In genomic region chr9:46256658-46257385, GRCm38 (mm10) we compare ENCODE assay signal across 25 mouse cellular contexts. TPM values are rescaled to one million over a fixed set of nuclear protein-coding genes. Genes with fewer than 3 reads are reported as not detected.
DNase-seq lines count a peak whose midpoint lies in the region; ATAC-seq and TF ChIP-seq lines count a peak whose summit lies in the region.
"Had no signal": no experiment of that assay in that cellular context is flagged by ENCODE, and none has a peak within 500 bp of the region (broad histone marks: within the 10 kb centered on the region; RNA-seq: fewer than 3 reads in every experiment).

No protein-coding gene starts in this region.

- no peaks in the 10 kb centered on the region for H3K4me1 ChIP-seq in heart, embryonic 15.5 days (replicated peaks)
- 0 out of 2 replicates have a peak, but pooled peaks cover 2% of the 10 kb centered on the region for H3K4me1 ChIP-seq in lung, adult 2 months (ENCODE audit: control insufficient read depth, insufficient read depth, low read length)
- peaks cover 20% of the 10 kb centered on the region for H3K4me1 ChIP-seq in bone marrow macrophage, adult 2 months (ENCODE audit: control insufficient read depth, insufficient read depth, low read length)
- H3K4me1 ChIP-seq: embryonic facial prominence, embryonic 12.5 days; forebrain, embryonic 15.5 days; limb, embryonic 12.5 days; neural tube, embryonic 15.5 days had no signal

- TF ChIP-seq POLR2A in lung, adult 2 months (IDR thresholded peaks at IDR 0.05; ENCODE audit: borderline replicate concordance, extremely low read depth, low read depth, low read length), result no peak
- no peak for TF ChIP-seq POLR2A in bone marrow macrophage, adult 2 months (IDR thresholded peaks at IDR 0.05; ENCODE audit: borderline replicate concordance, low read depth, low read length)

- no peak overlapping the region for H3K4me3 ChIP-seq in heart, embryonic 15.5 days
- H3K4me3 ChIP-seq in lung, adult 2 months (replicated peaks; ENCODE audit: extremely low read depth, low read depth, low read length), result no peak overlapping the region
- H3K4me3 ChIP-seq in bone marrow macrophage, adult 2 months (ENCODE audit: insufficient read depth, low read length), result peak overlapping the region; percentile 19; the same call in 1 of the 2 replicates
- H3K4me3 ChIP-seq: embryonic facial prominence, embryonic 12.5 days; forebrain, embryonic 15.5 days; gastrocnemius, adult 2 months; limb, embryonic 12.5 days; neural tube, embryonic 15.5 days had no signal

- 76% methylated on average over 10 of the region's 10 CpGs for WGBS in heart, embryonic 15.5 days
- WGBS in lung, adult 2 months, result 80% methylated on average over 10 of the region's 10 CpGs

- TF ChIP-seq CTCF in lung, adult 2 months (IDR thresholded peaks at IDR 0.05; ENCODE audit: insufficient read depth, low read length), result no peak
- TF ChIP-seq CTCF in bone marrow macrophage, adult 2 months (IDR thresholded peaks at IDR 0.05; ENCODE audit: low read depth, low read length), result no peak

- H3K9me3 ChIP-seq in heart, embryonic 15.5 days (replicated peaks), result no peaks in the 10 kb centered on the region
- H3K9me3 ChIP-seq: embryonic facial prominence, embryonic 12.5 days; forebrain, embryonic 15.5 days; limb, embryonic 12.5 days; neural tube, embryonic 15.5 days had no signal

- H3K27me3 ChIP-seq in heart, embryonic 15.5 days, result no peaks in the 10 kb centered on the region
- H3K27me3 ChIP-seq: forebrain, embryonic 15.5 days; neural tube, embryonic 15.5 days had no signal

- DNase-seq in heart, adult 8-10 months (ENCODE audit: low spot score), result no peak
- peak; percentile 19 for DNase-seq in lung, postnatal 36 days
- no peak for DNase-seq in lung, adult 2 months
- no peak for DNase-seq in urinary bladder, postnatal 36 days (ENCODE audit: low spot score in 2 of 2)
- no peak for DNase-seq in frontal cortex, postnatal 10 days (ENCODE audit: low spot score in 2 of 2)
- DNase-seq: cerebellum, adult 18-20 months; gastrocnemius, adult 2 months; kidney, adult 18-20 months; kidney, postnatal 14 days; thymus, postnatal 14 days had no signal

- H3K4me2 ChIP-seq in heart, embryonic 15.5 days, result no peak overlapping the region
- H3K4me2 ChIP-seq: embryonic facial prominence, embryonic 12.5 days; forebrain, embryonic 15.5 days; limb, embryonic 12.5 days; lung, embryonic 14.5 days; neural tube, embryonic 15.5 days had no signal

- H3K27ac ChIP-seq in heart, embryonic 15.5 days, result 0 out of 2 replicates have a peak overlapping the region, but pooled peaks have one; percentile 5
- 0 out of 2 replicates have a peak overlapping the region, but pooled peaks have one; percentile 15 for H3K27ac ChIP-seq in bone marrow macrophage, adult 2 months (ENCODE audit: insufficient read depth, low read depth, low read length)
- H3K27ac ChIP-seq: embryonic facial prominence, embryonic 12.5 days; forebrain, embryonic 15.5 days; gastrocnemius, adult 2 months; limb, embryonic 12.5 days; neural tube, embryonic 15.5 days; stomach, postnatal 0 days had no signal

- no peak overlapping the region for H3K9ac ChIP-seq in heart, embryonic 15.5 days
- H3K9ac ChIP-seq: embryonic facial prominence, embryonic 12.5 days; forebrain, embryonic 15.5 days; limb, embryonic 12.5 days; lung, embryonic 14.5 days; neural tube, embryonic 15.5 days had no signal

- no peaks in the 10 kb centered on the region for H3K36me3 ChIP-seq in heart, embryonic 15.5 days
- H3K36me3 ChIP-seq: embryonic facial prominence, embryonic 12.5 days; forebrain, embryonic 15.5 days; limb, embryonic 12.5 days; neural tube, embryonic 15.5 days had no signal

- no peak for ATAC-seq in heart, embryonic 15.5 days (replicated peaks; ENCODE audit: insufficient number of reproducible peaks, insufficient read depth, low FRiP score, low read depth)
- ATAC-seq in neutrophil, adult 5-6 weeks (ENCODE audit: extremely low read depth, insufficient number of reproducible peaks, low FRiP score, poor library complexity, severe bottlenecking), result peak; percentile 52; the same call in 1 of the 2 replicates
- ATAC-seq: CD4-positive, CD25-positive, alpha-beta regulatory T cell, adult 4 months; forebrain, embryonic 15.5 days had no signal

RNA-seq across cellular contexts. Expression of gene Apoa5, which starts 11.6 kb away (rescaled TPM):
- polyA plus RNA-seq in heart, embryonic 15.5 days (2015; fragmentation: Nextera tagmentation; extraction: Ambion mirVana), result not detected in 2 replicates
- not detected for total RNA-seq in heart, adult 8-10 months (2022)
- polyA plus RNA-seq in lung, adult 2 months (2012; rRNA removed), result 0.25 and 0.67 TPM in 2 replicates
- polyA plus RNA-seq in bone marrow macrophage, adult 2 months (2012; ENCODE audit: insufficient read depth, insufficient read length, missing spikeins), result not detected in 2 replicates
- total RNA-seq in neutrophil, adult 5-6 weeks (2017), result not detected in 2 replicates
- total RNA-seq: common myeloid progenitor, adult 5-6 weeks; gastrocnemius, adult 2 months; granulocyte monocyte progenitor cell, adult 5-6 weeks; heart, postnatal 4 days; layer of hippocampus, adult 8-10 months; megakaryocyte-erythroid progenitor cell, adult 5-6 weeks had no signal
- polyA plus RNA-seq: CD4-positive, CD25-positive, alpha-beta regulatory T cell, adult 4 months; embryonic facial prominence, embryonic 12.5 days; forebrain, embryonic 15.5 days; lung, embryonic 14.5 days; neural tube, embryonic 15.5 days had no signal

RNA-seq across cellular contexts. Expression of gene Zpr1, which starts 16.0 kb away (rescaled TPM):
- 32.8 and 39.6 TPM in 2 replicates for polyA plus RNA-seq in heart, embryonic 15.5 days (2015; fragmentation: Nextera tagmentation; extraction: Ambion mirVana)
- 10 to 100 TPM; 18.3 to 25.1 (median 20.9) TPM for total RNA-seq in heart, adult 8-10 months (2022)
- 15.4 and 16.2 TPM in 2 replicates for polyA plus RNA-seq in lung, adult 2 months (2012; rRNA removed)
- 35.5 and 41.6 TPM in 2 replicates for polyA plus RNA-seq in bone marrow macrophage, adult 2 months (2012; ENCODE audit: insufficient read depth, insufficient read length, missing spikeins)
- total RNA-seq in neutrophil, adult 5-6 weeks (2017), result 37.8 and 49.3 TPM in 2 replicates

RNA-seq across cellular contexts. Expression of gene Apoa4, which starts 16.3 kb away (rescaled TPM):
- polyA plus RNA-seq in heart, embryonic 15.5 days (2015; fragmentation: Nextera tagmentation; extraction: Ambion mirVana), result 0.13 TPM in 1 of 2 replicates, not detected in the other
- not detected for total RNA-seq in heart, adult 8-10 months (2022)
- polyA plus RNA-seq in lung, adult 2 months (2012; rRNA removed), result 0.09 and 0.30 TPM in 2 replicates
- polyA plus RNA-seq in bone marrow macrophage, adult 2 months (2012; ENCODE audit: insufficient read depth, insufficient read length, missing spikeins), result not detected in 2 replicates
- total RNA-seq in neutrophil, adult 5-6 weeks (2017), result not detected in 2 replicates
- total RNA-seq: common myeloid progenitor, adult 5-6 weeks; gastrocnemius, adult 2 months; granulocyte monocyte progenitor cell, adult 5-6 weeks; heart, postnatal 4 days; layer of hippocampus, adult 8-10 months; megakaryocyte-erythroid progenitor cell, adult 5-6 weeks had no signal
- polyA plus RNA-seq: CD4-positive, CD25-positive, alpha-beta regulatory T cell, adult 4 months; embryonic facial prominence, embryonic 12.5 days; forebrain, embryonic 15.5 days; limb, embryonic 12.5 days; lung, embryonic 14.5 days; neural tube, embryonic 15.5 days had no signal

RNA-seq across cellular contexts. Expression of gene Apoc3, which starts 21.4 kb away (rescaled TPM):
- polyA plus RNA-seq in heart, embryonic 15.5 days (2015; fragmentation: Nextera tagmentation; extraction: Ambion mirVana), result 0.36 TPM in 1 of 2 replicates, not detected in the other
- total RNA-seq in heart, adult 8-10 months (2022), result not detected
- 1.8 and 2.6 TPM in 2 replicates for polyA plus RNA-seq in lung, adult 2 months (2012; rRNA removed)
- polyA plus RNA-seq in bone marrow macrophage, adult 2 months (2012; ENCODE audit: insufficient read depth, insufficient read length, missing spikeins), result not detected in 2 replicates
- total RNA-seq in neutrophil, adult 5-6 weeks (2017), result not detected in 2 replicates
- total RNA-seq: common myeloid progenitor, adult 5-6 weeks; gastrocnemius, adult 2 months; granulocyte monocyte progenitor cell, adult 5-6 weeks; heart, postnatal 4 days; megakaryocyte-erythroid progenitor cell, adult 5-6 weeks had no signal
- polyA plus RNA-seq: CD4-positive, CD25-positive, alpha-beta regulatory T cell, adult 4 months; embryonic facial prominence, embryonic 12.5 days; forebrain, embryonic 15.5 days; limb, embryonic 12.5 days; lung, embryonic 14.5 days; neural tube, embryonic 15.5 days had no signal

RNA-seq across cellular contexts. Expression of gene Bud13, which starts 26.0 kb away (rescaled TPM):
- polyA plus RNA-seq in heart, embryonic 15.5 days (2015; fragmentation: Nextera tagmentation; extraction: Ambion mirVana), result 11.5 and 14.6 TPM in 2 replicates
- 1 to 10 TPM; 6.6 to 9.0 (median 8.6) TPM for total RNA-seq in heart, adult 8-10 months (2022)
- 8.4 and 10.0 TPM in 2 replicates for polyA plus RNA-seq in lung, adult 2 months (2012; rRNA removed)
- 15.3 and 23.2 TPM in 2 replicates for polyA plus RNA-seq in bone marrow macrophage, adult 2 months (2012; ENCODE audit: insufficient read depth, insufficient read length, missing spikeins)
- 20.0 and 28.2 TPM in 2 replicates for total RNA-seq in neutrophil, adult 5-6 weeks (2017)
